Mouse (Mus musculus): Measurements from ENCODE around the gene Ptpn1. TPM values are rescaled to one million over a fixed set of nuclear protein-coding genes. Genes with fewer than 3 reads are reported as not detected.

Ptpn1 gene
- polyA plus RNA-seq, 3 experiments from 2014 or later: 121 to 180 (median 127) TPM

GRCm38 (mm10) chr2:167948047-167948446 is 16.2 kb downstream of the Ptpn1 start:
- no peak for ATAC-seq

GRCm38 (mm10) chr2:167948557-167948956 is 16.7 kb downstream of the Ptpn1 start:
- no peak for ATAC-seq

- ATAC-seq: peak; percentile 47
Measured at GRCm38 (mm10) chr2:167949250-167949649, 17.4 kb downstream of the Ptpn1 start.

- ATAC-seq: peak; percentile 44
Measured at GRCm38 (mm10) chr2:167949808-167950207, 18.0 kb downstream of the Ptpn1 start.

GRCm38 (mm10) chr2:167950681-167951080 is 18.8 kb downstream of the Ptpn1 start:
- ATAC-seq: peak; percentile 27

GRCm38 (mm10) chr2:167951301-167952211 is 19.7 kb downstream of the Ptpn1 start:
- peak; percentile 42 for ATAC-seq

- ATAC-seq: no peak
Measured at GRCm38 (mm10) chr2:167953819-167954218, 22.0 kb downstream of the Ptpn1 start.

- no peak for ATAC-seq
Measured at GRCm38 (mm10) chr2:167954928-167955327, 23.1 kb downstream of the Ptpn1 start.

- ATAC-seq: no peak
Measured at GRCm38 (mm10) chr2:167957539-167957938, 25.7 kb downstream of the Ptpn1 start.

GRCm38 (mm10) chr2:167958082-167958788 is 26.4 kb downstream of the Ptpn1 start:
- ATAC-seq: no peak

- peak; percentile 37 for ATAC-seq
Measured at GRCm38 (mm10) chr2:167958843-167959242, 27.0 kb downstream of the Ptpn1 start.

GRCm38 (mm10) chr2:167959384-167959911 is 27.6 kb downstream of the Ptpn1 start:
- ATAC-seq: peak; percentile 36

- peak; percentile 57 for ATAC-seq
Measured at GRCm38 (mm10) chr2:167959996-167960395, 28.1 kb downstream of the Ptpn1 start.

- no peak for ATAC-seq
Measured at GRCm38 (mm10) chr2:167960584-167960983, 28.7 kb downstream of the Ptpn1 start.

- no peak for ATAC-seq
Measured at GRCm38 (mm10) chr2:167962347-167962746, 30.5 kb downstream of the Ptpn1 start.

- ATAC-seq: no peak
Measured at GRCm38 (mm10) chr2:167963176-167963575, 31.3 kb downstream of the Ptpn1 start.

- ATAC-seq: no peak
Measured at GRCm38 (mm10) chr2:167963778-167964300, 32.0 kb downstream of the Ptpn1 start.

GRCm38 (mm10) chr2:167964320-167964719 is 32.5 kb downstream of the Ptpn1 start:
- ATAC-seq: no peak

GRCm38 (mm10) chr2:167965911-167966310 is 34.1 kb downstream of the Ptpn1 start:
- ATAC-seq: no peak

GRCm38 (mm10) chr2:167968504-167968903 is 36.6 kb downstream of the Ptpn1 start:
- no peak for ATAC-seq

GRCm38 (mm10) chr2:167969851-167970541 is 38.1 kb downstream of the Ptpn1 start:
- ATAC-seq: no peak

GRCm38 (mm10) chr2:167972146-167972545 is 40.3 kb downstream of the Ptpn1 start:
- ATAC-seq: no peak

All from inflammation-experienced regulatory T-cells, adult 6 months (primary cell).